Mouse (Mus musculus) layer of hippocampus, postnatal 25 days (tissue): ENCODE measurements around the gene Ing1. TPM values are rescaled to one million over a fixed set of nuclear protein-coding genes. Genes with fewer than 3 reads are reported as not detected.
"Not testable (repeated sequence)": the region's sequence is repeated elsewhere in the genome, so short reads cannot be mapped to it uniquely, and the experiment has no call there.

Experiments
- DNase-seq, 2 experiments: peaks; one replicate each; pipeline ENCODE4 v3.0.0; 2022; ENCODE audit warnings: mixed read lengths in 2 of 2, low spot score in 1 of 2; ENCODE audit errors: extremely low spot score in 1 of 2
- total RNA-seq, 2 experiments: library from RNA; stranded (reverse); gene quantifications; 2 replicates each; pipeline ENCODE4 v1.2.3; 2021

The Ing1 gene
- total RNA-seq, 2 experiments from 2014 or later = 36.6 to 41.9 TPM

DNA sequence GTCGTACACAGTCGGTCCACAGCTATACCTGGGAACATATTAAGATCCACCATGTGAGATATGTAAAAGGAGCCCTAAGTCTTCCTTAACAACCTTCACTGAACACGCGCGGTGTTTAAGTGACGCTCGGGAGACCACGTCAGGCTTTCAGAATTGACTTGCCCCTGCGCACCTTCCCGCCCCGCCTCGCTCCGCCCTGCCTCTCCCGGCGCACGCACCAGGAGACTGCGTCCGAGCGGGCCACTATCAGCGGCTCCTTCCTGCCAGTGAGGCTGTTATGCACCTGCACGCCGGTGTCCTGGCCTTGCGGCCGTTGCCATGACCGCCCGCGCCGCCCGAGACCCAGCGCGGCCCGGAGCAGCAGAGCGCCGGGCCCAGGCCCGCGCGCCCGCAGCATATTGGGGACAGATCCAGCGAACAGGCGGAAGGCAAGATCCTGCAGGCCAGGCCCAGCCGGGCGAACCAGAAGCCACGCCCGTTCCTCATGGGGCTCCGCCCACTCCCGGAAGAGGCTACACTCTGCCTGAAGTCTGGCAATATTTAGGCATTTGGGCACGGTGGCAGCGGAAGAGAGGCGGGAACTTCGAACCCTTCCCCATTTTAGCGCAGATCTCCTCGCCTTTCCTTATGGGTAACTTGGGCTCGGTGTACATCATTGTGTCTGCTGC lies 5.0 kb upstream of the Ing1 start, which contains the start of gene Cars2:
Cars2 (minus strand) TSS at position 503 of the 668 bp plus-strand sequence.
- peak; percentile 68 to 85 for DNase-seq

DNA sequence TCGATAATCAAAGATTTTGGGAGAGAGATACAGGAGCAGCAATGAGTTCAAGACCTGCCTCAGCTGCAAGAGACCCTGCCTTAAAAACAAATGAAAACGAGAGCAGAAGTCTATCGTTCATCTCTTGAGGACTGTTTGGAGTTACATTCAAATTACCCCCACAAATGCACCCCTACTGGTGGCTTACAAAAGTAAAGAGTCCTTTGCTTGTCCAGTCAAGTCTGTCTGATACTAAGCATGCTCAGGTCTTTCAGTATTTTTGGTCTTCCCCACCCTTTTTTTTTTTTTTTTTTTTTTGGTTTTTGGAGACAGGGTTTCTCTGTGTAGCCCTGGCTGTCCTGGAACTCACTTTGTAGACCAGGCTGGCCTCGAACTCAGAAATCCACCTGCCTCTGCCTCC lies 3.9 kb upstream of the Ing1 start:
- DNase-seq = not testable (repeated sequence)

DNA sequence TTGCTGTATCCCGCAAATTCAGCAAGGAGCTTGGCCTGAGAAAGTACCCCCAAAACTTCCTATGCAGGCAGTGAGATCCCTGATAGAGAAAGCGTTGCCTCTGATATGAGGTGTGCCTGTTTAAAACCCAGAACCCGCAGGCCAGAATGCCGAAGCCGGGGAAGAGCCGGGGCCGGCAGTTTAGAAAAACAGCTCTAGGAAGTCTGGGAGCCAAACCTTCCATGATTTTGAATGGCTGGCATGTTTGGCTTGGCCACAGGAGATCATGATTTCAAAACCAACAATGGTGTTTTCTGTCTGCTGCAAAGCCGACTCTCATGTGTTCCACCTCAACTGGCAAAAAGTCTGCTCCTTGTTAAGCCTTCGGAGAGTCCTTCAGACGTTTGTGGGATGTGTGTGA lies 3.0 kb upstream of the Ing1 start:
- no peak for DNase-seq

DNA sequence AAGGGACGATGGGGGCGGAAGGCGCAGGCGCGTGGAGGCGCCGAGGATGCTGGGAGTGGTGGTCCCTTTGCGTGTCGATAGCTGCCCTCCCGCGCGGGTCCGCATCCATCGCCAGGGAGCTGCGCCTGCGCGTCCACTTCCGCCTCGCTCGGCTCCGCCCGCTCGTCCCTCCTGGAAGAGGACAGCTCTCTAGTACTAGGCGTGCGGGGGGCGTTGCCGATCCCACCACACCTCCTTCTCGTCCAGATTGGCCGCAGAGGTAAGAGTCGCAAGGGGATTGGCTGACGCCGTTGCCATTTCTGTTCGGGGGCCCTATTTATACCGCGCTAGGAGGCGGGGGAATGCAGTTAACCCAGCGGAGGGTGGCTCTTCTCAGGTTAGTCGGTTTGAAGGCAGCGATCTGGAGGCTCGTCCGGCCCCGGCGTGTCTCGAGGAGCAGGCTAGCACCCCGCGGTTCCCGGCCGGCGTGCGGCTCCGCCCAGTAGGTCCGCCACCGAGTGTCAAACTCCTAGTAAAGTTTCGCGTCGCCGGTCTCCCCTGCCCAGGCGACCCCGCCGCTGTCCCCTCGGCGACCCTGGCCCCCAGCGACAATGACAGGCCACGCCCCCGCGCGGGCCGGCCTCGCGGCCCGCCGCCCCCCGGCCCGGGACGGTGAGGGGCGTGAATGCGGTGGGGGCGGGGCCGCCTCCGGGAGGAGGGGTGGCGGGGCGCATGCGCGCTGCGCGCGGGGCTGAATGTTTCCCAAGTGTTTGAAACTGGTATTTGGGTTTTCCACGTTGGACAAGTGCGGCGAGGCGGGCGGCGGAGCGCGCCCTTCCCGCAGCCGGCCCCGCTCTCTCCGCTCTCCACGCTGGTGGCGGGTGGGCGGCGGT lies 585 bp downstream of the Ing1 start:
- peak; percentile 92 to 97 for DNase-seq

DNA sequence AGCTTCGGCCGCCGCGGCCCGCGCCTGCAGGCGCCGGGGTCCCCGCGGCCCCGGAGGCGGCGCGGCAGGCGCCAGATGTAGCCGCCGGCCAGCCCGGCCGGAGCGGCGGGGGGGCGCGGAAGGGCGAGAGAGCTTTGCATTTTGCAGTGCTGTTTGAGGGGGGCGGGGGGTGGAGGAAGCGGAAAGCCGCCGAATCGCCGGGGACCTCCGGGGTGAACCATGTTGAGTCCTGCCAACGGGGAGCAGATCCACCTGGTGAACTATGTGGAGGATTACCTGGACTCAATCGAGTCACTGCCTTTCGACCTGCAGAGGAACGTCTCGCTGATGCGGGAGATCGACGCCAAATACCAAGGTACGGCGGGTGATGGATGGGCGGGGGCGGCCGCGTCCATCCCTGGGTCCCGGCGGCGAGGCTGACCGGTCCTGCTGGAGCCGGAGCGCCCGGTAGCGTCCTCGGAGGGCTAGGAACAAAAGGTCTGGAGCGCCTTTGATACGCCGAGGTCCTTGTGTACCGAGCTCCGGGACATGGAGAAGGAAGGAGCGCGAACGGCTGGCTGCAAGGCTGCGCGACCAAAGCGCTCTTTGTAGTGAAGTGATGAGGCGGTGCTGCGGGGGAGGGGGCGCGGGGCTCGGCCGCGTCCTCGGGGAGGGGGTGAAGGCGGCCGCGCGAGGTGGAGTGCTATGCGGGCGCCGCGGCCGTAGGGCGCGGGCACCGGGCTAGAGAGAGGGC lies 1.5 kb downstream of the Ing1 start:
- peak; percentile 22 to 55 for DNase-seq

DNA sequence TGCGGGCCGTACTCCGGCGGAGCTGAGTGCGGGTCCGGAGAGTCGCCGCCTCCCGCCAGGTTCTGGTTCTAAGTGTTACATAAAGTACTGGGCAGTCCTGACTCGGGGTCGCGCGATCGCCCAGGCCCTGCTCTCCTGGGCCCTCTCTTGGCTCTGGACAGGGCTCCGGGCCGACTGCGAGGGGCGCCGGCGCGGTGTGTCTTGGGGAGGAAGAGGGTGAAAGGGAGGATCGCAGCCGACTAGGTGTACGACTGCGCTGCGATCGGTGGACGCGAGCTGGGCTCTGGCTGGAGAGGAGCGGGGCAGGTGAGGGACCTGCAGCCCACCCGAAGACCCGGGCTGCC lies 2.0 kb downstream of the Ing1 start:
- peak in 1 of 2 experiments; percentile 35 for DNase-seq

DNA sequence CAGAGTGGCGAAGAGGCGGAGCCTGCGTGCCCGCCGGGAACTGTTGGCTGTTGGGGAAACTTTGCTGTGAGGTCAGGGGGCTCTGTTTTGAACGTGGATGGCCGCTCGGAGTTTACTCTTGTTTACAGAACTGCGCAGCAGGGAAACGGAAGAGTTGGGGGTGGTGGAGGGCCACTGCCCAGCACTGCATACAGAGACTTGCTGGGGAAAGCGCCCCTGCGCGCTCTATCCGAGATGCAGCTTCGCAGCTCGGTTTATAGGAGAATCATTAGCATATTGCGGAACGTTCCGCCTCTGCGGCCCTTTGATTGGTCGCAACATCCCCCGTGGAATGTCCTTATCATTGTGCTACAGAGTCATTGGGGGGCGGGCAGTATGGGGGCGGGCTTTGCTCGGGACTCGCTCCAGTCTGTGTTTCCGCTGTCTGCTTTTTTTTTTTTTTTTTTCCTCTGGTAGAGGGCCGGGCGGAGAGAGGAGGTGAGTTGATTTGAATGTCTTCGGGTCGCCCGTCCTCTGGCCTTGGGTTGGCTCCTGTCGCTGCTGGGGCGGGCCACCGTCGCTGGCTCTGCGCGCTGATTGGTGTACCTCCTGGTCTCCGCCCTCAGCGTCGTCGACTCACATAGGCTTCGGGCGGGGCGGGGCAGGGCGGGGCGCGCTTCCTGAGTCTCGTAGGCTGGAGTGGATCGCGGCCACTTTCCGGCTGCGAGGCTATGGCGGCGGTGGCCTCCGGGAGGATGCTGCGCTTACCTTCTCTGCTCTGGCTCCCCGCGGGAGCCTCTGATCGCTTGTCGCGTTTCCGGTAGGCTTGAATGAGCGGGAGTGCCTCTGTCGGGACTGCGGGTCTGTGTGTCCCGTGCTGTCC lies 2.6 kb downstream of the Ing1 start:
- peak; percentile 89 to 92 for DNase-seq

DNA sequence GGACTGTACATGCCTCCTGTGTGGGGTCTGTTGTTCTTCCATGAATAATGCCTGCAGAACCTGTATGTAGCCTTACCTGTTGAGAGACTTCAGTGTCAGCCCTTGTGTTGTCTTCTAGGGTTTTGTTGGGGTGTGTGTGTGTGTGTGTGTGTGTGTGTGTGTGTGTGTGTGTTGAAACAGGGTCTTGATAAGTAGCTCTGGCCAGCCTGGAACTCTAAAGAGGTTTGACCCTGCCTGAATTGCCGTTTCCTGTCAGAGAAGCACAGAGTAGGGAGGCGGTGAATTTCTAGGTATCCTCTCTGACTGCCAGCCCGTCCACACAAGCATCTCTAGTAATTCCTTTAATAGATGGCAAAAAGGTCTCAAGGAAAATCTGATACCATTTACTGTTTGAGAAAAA lies 4.1 kb downstream of the Ing1 start:
- DNase-seq = no peak

DNA sequence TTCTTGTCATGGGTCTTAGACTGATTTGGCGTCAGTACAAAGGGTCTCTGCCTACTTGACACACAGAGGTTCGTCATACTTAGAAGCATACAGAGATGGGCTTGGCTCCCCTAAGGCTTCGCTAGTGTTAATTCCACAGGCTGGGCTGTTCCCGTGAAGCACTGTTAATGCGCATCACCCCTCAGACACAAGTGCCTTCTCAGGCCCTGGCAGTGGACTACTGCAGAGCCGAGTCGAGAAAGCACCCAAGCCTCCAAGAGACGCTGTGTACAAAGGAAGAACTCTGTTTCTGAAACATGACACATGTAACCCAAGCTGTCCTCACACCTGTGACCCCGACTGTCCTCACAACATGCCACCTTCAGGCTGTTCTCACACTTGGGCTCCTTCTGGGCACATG lies 4.8 kb downstream of the Ing1 start:
- DNase-seq = no peak

DNA sequence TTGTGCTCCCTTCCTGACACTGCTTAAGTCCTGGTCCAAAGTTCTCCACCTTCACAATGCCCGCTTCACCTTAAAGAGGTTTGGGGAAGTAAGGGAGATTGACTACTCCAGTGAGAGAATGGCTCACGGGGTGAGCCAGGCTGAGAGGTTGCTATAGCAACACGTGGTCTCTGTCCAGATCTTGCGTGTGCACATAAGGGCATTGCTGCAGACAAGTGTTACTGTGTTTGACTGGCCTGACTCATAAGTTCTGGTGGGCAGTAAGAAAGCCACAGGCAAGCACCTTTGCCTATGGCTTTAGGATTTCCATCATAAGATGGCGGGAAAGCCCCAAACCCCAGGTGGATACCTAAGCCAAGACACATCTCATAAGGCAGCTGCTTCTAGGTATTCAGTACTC lies 8.9 kb downstream of the Ing1 start:
- DNase-seq = no peak

DNA sequence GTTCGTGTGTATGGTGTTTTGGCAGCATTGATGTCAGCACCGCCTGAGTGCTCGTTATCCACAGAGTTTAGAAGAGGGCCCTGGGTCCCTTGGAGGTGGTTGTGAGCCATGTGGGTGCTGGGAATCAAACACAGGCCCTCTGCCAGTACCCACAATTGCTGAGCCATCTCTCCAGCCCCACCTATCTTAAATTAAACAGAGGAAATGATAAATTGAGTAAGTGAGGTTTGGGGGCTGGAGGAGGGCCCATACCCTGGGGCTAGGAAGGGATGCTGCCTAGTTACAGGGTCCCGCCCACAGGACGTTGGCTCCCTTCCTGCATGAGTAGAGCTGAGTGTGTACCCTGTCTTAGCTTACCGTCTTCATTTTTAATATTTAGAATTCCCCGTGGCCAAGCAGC lies 9.3 kb downstream of the Ing1 start:
- DNase-seq = no peak

DNA sequence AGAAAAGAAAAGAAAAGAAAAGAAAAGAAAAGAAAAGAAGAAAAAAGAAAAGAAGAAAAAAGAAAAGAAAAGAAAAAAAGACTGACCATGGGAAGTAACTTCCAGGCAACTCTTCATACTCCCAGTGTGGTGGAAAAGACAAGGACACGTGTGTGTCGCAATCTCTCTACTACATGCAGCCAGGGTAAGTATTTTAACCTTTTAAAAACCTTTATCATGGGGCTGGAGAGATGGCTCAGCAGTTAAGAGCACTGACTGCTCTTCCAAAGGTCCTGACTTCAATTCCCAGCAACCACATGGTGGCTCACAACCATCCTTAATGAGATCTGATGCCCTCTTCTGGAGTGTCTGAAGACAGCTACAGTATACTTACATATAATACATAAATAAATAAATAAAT lies 12.8 kb downstream of the Ing1 start:
- not testable (repeated sequence) for DNase-seq

DNA sequence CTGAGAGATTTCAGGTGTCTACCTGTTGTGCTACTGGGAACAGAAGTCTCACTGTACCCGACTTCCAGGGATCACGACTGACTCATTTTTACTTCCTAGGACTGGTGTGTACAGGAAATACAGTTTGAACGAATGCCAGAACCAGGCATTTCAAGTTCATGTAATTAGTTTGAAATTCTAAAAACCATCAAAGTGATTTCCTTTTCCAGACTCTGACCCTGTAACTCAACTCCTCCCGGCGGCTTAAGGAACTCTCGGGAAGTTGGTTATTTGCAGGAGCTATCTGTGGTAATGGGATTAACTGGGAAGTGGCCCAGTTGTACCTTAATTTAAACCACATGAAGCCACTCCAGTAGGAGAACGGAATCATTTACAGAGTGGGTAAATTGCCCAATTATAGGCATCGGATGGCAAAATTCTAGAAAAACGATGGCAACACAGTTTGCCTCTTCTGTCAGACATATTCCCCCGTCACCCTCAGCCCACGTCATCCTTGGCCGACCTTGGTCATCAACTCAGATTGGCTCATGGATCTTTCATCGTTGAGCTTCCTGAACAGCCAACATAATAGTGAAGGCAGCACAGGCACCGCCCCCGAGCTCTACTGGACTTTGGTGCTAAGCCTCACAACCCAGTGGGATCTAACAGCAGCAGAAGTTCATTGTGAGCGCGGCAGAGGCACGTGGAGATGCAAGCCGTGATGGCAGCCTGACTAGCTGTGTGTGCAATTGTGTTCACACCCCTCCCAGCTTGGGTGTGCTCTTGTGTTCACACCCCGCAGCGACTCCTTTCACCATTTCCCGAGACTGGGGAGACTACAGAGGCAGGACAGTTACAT lies 14.1 kb downstream of the Ing1 start:
- DNase-seq = no peak

DNA sequence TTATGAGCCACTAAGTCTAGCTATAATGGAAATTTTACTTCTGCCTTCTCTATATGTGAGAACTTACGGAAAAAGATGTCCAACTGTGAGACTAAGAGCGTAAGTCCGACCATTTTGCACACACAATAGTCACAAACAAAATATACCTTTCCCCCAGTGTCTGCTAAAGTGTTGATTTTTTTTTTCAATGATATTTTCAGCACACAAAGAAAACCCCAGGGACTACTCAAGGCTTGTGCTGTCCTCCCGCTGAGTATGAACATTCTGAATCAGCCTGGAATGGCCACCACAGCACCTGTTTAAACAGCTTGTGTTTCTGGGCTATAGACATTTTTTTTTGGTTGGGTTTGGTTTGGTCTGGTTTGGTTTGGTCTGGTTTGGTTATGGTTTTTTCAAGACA lies 15.4 kb downstream of the Ing1 start:
- no peak for DNase-seq

DNA sequence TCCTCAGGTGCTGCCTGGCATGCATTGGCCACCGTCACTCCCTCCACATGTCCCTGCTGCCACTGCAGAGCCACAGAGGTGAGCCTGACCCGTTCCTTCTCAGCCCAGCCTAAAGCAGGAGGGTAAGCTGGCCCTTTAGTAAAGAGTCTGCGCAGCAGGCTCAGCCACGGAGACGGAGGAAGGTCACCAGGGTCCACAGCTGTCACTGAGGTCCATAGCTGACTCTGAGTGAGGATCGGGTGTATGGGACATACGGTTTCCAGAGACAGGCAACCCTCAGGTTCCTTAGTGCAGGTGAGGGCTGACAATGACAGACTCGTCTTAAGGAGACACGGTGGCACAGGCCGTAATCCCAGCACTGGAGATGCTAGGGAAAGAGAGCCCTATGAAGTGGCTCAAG lies 16.6 kb downstream of the Ing1 start:
- no peak for DNase-seq

DNA sequence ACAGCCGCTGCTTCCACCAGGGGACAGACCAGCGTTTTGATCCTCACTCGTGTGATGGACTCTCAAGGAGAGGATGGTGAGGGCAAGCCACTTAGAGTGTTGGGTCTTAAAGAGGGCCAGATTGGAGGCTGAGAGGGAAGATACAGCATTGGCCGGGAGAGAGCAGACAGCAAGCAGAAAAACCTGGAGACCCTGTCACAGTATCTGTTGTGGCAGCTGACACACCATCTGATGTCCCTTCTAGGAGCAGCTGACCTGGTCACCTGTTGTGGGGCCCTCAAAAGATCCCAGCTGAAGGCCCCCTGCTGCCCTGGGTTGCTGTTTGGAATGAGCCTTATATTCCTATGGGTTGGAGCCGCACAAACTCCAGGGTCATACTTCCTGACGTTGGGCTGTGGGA lies 17.1 kb downstream of the Ing1 start:
- DNase-seq = no peak

DNA sequence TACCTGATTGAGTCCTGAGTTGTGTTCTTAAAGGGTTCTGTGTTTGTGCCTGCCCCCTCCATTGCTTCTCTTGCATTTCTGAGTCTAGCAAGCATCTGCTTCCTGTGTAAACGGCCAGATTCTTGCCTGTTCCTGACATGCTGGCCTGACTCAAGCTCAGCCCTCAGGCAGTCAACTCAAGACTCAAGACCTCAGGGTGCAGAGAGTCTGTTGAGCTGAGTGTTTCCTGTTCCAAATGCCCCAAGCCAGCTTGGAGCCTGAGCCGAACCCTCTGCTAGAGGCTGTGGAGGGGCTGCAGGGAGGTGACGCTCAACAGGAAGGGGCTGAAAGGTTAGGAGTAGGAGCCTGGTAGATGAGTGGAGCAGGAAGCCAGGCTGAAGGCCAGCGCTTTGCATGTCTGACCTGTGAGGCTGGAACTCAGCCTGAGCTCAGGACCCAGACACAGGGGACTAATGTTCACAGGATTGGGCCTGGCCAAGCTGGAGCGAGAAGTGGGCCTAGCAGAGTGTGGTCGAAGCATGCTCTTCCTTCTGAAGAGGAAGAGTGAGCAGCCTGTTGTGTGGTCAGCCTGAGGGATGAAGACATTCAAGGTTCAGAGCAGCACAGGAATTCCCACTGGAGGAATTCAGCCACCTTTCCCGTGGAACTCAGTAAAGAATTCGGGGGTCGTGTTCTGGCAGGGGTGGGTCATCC lies 19.7 kb downstream of the Ing1 start:
- DNase-seq = no peak

DNA sequence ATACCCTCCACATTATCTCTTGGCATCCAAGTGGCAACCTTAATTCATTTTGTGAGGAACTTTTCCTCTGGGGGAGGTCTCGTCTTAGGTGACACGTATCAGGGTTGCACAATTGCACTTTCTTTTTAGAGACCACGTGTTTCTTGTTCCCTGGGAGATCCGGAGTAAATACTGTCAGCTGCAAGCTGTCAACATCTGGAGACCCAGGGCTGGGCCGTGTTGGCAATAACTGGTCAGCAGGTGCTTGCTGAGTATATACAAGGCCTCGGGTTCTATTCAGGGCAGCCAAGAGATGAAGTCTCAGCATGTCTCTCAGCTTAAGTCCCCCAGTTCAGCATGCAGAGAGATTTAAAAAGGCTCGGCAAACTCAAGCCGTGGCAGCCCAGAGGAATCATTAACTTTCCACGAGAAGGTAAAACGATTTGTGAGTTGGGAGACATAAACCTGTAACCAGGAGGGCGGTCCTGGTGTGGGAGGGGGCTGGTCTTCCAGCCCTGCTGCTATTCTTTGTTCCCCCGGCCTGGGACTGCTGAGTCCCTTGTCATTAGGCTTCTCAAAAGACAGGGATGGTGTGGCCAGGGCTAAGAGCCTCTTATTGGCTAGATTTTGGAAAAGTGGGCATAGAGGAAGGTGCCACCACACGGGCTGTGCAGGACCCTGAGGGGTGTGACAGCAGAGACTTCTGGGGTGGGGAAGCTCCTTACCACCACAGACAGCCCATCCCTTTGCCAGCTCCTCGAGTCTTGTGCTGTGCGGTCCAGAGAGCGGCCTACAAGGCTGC lies 20.4 kb downstream of the Ing1 start:
- no peak for DNase-seq
